Mouse (Mus musculus) heart, embryonic 16.5 days (tissue): Measurements from ENCODE around the gene Metrn. TPM values are rescaled to one million over a fixed set of nuclear protein-coding genes. Genes with fewer than 3 reads are reported as not detected.

Source experiments
- ATAC-seq: fragments of 200-750 bp; cut with Nextera tagmentation; replicated peaks from 2 replicates; pipeline ENCODE4 v1.8.0; 2017; ENCODE audit warnings: moderate number of reproducible peaks; ENCODE audit not compliant: insufficient read depth, low FRiP score; ENCODE audit errors: extremely low read depth
- H3K27ac ChIP-seq: fragments of 300-500 bp; sonication (generic); 2 replicates; pipeline ENCODE4 v1.5.1; 2014; ENCODE audit warnings: mild to moderate bottlenecking, low read length, control low read depth, moderate library complexity
- H3K27me3 ChIP-seq: fragments of 300-500 bp; sonication (generic); 2 replicates; pipeline ENCODE4 v1.6.1; 2014; ENCODE audit warnings: low read length, mixed read lengths; ENCODE audit not compliant: control insufficient read depth, insufficient read depth
- H3K36me3 ChIP-seq: fragments of 300-500 bp; sonication (generic); 2 replicates; pipeline ENCODE4 v1.6.1; 2014; ENCODE audit not compliant: control insufficient read depth, insufficient read depth
- H3K4me1 ChIP-seq: fragments of 300-500 bp; sonication (generic); 2 replicates; pipeline ENCODE4 v1.6.1; 2014; ENCODE audit warnings: low read length, mixed read lengths; ENCODE audit not compliant: control insufficient read depth, insufficient read depth
- H3K4me2 ChIP-seq: fragments of 300-500 bp; sonication (generic); 2 replicates; pipeline ENCODE4 v1.6.1; 2014; ENCODE audit warnings: low read depth, mild to moderate bottlenecking, control low read depth, low read length
- H3K4me3 ChIP-seq: fragments of 300-500 bp; sonication (generic); 2 replicates; pipeline ENCODE4 v1.5.1; 2014; ENCODE audit warnings: mild to moderate bottlenecking, control low read depth, low read length
- H3K9ac ChIP-seq: fragments of 300-500 bp; sonication (generic); 2 replicates; pipeline ENCODE4 v1.6.1; 2014; ENCODE audit warnings: low read length, control low read depth
- H3K9me3 ChIP-seq: fragments of 300-500 bp; sonication (generic); replicated peaks from 2 replicates; pipeline ENCODE4 v1.6.1; 2016; ENCODE audit warnings: low read length; ENCODE audit not compliant: control insufficient read depth
- WGBS: fragments of 180-500 bp; shearing (Covaris S2); extraction: QIAGEN DNeasy Blood & Tissue Kit; methylation state at CpG from one replicate; pipeline ENCODE4 v1.1.7; 2014; 5-methylcytosine and 5-hydroxymethylcytosine counted together
- polyA plus RNA-seq: library from polyadenylated mRNA; unstranded; fragments of >200 nt; fragmentation: Nextera tagmentation; extraction: Ambion mirVana; gene quantifications from 2 replicates; pipeline ENCODE4 v1.2.1, GENCODE M21; 2015

The Metrn gene
- polyA plus RNA-seq, 1 experiment from 2014 or later: 25.6 TPM

DNA sequence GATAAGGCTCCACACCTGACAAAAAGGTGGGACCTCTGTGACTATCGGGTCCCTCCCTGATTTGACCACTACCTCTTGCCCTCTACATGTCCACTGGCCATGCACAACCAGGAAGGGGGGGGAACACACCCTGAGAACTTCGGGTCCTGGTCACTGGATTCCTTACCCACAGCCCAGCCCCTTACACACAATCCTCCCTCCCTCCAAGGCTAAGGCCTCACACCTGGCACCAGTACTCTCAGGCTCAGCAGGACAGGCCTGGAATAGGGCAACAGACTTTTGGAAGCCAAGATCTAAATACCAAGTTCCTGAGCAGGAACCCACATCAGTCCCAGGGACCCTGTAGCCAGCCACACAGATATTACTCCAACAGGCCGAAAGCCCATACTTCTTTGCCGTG, 42.0 kb upstream of the Metrn start:
- Histone ChIP-seq H3K27ac (no peak overlapping the region), H3K4me3 (no peak overlapping the region), H3K4me1 (peaks cover 40% of the 10 kb centered on the region), H3K27me3 (no peaks in the 10 kb centered on the region), H3K9ac (no peak overlapping the region), H3K36me3 (peaks cover 35% of the 10 kb centered on the region), H3K4me2 (no peak overlapping the region), H3K9me3 (no peaks in the 10 kb centered on the region)
- no peak for ATAC-seq
- WGBS: 85% methylated on average over 4 of the region's 4 CpGs

DNA sequence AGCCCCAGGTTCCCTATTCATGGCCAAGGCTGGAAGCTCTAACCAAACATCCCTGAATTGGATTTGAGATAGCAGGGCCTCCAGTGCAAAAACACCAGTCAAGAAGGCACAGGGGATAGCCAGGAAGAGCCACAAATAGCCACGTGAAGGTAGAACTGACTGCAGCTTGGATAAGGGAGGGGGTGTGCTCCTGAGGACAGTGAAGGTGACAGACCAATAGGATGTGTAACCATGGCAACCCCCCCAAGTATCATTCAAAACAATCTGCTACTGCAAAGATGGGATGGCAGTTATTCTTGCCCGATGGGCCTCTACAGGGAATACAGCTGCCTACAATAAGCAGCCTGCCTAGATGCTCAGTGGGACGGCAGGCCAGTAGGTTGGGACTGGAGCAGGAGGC, 40.6 kb upstream of the Metrn start:
- H3K4me1 ChIP-seq: peaks cover 35% of the 10 kb centered on the region
- H3K9ac ChIP-seq: no peak overlapping the region; the same call in 1 of the 2 replicates
- 36% methylated on average over 3 of the region's 3 CpGs for WGBS
- peak overlapping the region; percentile 66 for H3K27ac ChIP-seq
- no peak overlapping the region for H3K4me3 ChIP-seq
- H3K27me3 ChIP-seq: no peaks in the 10 kb centered on the region
- H3K4me2 ChIP-seq: peak overlapping the region; percentile 77; the same call in 1 of the 2 replicates
- ATAC-seq: no peak
- H3K9me3 ChIP-seq: no peaks in the 10 kb centered on the region
- peaks cover 35% of the 10 kb centered on the region for H3K36me3 ChIP-seq

GRCm38 (mm10) chr17:25837076-25837410, 40.1 kb upstream of the Metrn start, which contains the start of gene Rhbdl1:
Gene Rhbdl1, minus strand, starts transcription at chr17:25837295.
- Histone ChIP-seq H3K9ac (peak within 1 kb of the TSS; percentile 77), H3K4me1 (peaks cover 36% of the 10 kb centered on the region), H3K9me3 (no peaks in the 10 kb centered on the region), H3K4me2 (peak within 1 kb of the TSS; percentile 77), H3K27ac (peak within 1 kb of the TSS; percentile 66), H3K36me3 (peaks cover 30% of the 10 kb centered on the region), H3K4me3 (peak within 1 kb of the TSS; percentile 43), H3K27me3 (no peaks in the 10 kb centered on the region)
- WGBS: under 1% methylated on average over 21 of the region's 29 CpGs
- 0 out of 2 replicates have a peak, but pooled peaks have one; percentile 2 for ATAC-seq

GRCm38 (mm10) chr17:25836397-25837075, 39.6 kb upstream of the Metrn start:
- no peaks in the 10 kb centered on the region for H3K9me3 ChIP-seq
- H3K27me3 ChIP-seq: no peaks in the 10 kb centered on the region
- peak overlapping the region; percentile 77 for H3K4me2 ChIP-seq
- 23% methylated on average over 22 of the region's 23 CpGs for WGBS
- peaks cover 41% of the 10 kb centered on the region for H3K4me1 ChIP-seq
- peak overlapping the region; percentile 66 for H3K27ac ChIP-seq
- peak overlapping the region; percentile 43 for H3K4me3 ChIP-seq
- peak overlapping the region; percentile 77 for H3K9ac ChIP-seq
- ATAC-seq: no peak
- peaks cover 28% of the 10 kb centered on the region for H3K36me3 ChIP-seq

GRCm38 (mm10) chr17:25835816-25836215, 38.9 kb upstream of the Metrn start:
- H3K9ac ChIP-seq: peak overlapping the region; percentile 9; the same call in 1 of the 2 replicates
- no peaks in the 10 kb centered on the region for H3K9me3 ChIP-seq
- no peak overlapping the region for H3K4me3 ChIP-seq
- peaks cover 49% of the 10 kb centered on the region for H3K4me1 ChIP-seq
- WGBS: 93% methylated on average over 16 of the region's 16 CpGs
- no peak overlapping the region for H3K27ac ChIP-seq
- H3K4me2 ChIP-seq: no peak overlapping the region
- peaks cover 28% of the 10 kb centered on the region for H3K36me3 ChIP-seq
- H3K27me3 ChIP-seq: no peaks in the 10 kb centered on the region
- ATAC-seq: no peak

GRCm38 (mm10) chr17:25835301-25835700, 38.4 kb upstream of the Metrn start:
- no peak overlapping the region for H3K4me3 ChIP-seq
- no peaks in the 10 kb centered on the region for H3K9me3 ChIP-seq
- no peak for ATAC-seq
- no peak overlapping the region; the same call in 1 of the 2 replicates for H3K9ac ChIP-seq
- peaks cover 27% of the 10 kb centered on the region for H3K36me3 ChIP-seq
- no peaks in the 10 kb centered on the region for H3K27me3 ChIP-seq
- no peak overlapping the region for H3K27ac ChIP-seq
- H3K4me1 ChIP-seq: peaks cover 53% of the 10 kb centered on the region
- no peak overlapping the region for H3K4me2 ChIP-seq
- WGBS: 95% methylated on average over 7 of the region's 7 CpGs

DNA sequence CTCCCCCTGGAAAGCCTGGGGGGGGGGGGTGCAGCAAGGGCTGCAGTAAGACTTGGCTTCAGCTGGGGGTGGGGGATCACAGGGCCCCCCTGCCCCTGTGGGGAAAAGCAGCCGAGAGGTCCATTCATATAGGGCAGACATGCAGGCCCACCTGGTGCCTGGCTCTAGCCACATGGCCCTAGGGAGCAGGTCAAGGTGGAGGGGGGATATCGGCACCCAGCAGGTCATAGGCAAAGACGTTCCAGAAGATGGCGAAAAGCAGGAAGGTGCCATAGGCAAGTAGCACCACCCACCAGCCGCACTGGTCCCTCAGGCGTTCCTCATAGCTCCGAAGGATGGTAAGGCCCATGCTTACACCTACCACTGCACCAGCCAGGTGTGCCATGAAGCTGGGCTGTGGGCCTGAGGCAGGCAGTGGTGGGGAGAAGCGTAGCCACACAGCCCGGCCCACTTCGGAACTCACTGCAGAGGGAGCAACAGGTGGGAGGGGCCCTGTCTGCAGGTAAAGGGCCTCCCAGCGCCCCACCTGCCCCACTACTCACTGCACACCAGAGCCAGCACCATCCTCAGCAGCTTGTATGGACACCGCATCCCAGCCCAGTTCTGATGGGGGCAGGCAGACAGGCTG, 37.8 kb upstream of the Metrn start:
- peak overlapping the region; percentile 93 for H3K9ac ChIP-seq
- peak overlapping the region; percentile 92 for H3K4me2 ChIP-seq
- WGBS: 88% methylated on average over 12 of the region's 12 CpGs
- no peak for ATAC-seq
- peak overlapping the region; percentile 99 for H3K27ac ChIP-seq
- H3K27me3 ChIP-seq: no peaks in the 10 kb centered on the region
- peaks cover 58% of the 10 kb centered on the region for H3K4me1 ChIP-seq
- peaks cover 26% of the 10 kb centered on the region for H3K36me3 ChIP-seq
- H3K9me3 ChIP-seq: no peaks in the 10 kb centered on the region
- peak overlapping the region; percentile 90 for H3K4me3 ChIP-seq

DNA sequence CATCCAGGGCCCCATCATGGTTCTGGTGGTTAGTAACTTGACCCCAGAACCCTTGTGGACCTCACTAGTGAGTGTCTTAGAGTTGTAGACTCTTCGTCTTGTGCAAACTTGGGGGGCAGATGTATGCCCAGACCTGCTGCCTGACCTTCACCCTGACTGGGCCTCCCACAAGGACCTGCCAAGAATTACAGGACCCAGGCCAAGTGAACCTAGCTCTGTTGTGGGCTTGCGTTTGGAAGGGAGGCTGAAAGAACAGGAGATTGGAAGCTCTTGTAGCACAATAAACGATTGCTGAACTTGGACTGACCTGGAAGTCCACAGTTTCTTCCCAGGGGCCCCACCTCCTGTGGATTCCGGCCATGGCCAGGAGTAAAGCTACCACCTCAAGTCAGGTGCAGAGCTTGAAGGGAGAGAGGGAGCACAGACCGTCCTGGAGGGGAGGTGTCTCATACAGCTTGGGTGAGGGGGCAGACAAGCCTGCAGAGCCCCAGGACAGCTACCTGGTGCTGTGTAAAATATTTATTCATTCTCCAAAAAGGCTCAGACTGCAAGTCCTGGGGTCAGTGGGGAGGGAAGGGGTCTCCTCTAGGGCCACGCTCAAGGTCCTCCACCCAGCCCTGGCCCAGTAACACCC, 37.1 kb upstream of the Metrn start:
- Histone ChIP-seq H3K9ac (peak overlapping the region; percentile 93), H3K4me3 (peak overlapping the region; percentile 90), H3K36me3 (peaks cover 19% of the 10 kb centered on the region), H3K4me1 (peaks cover 63% of the 10 kb centered on the region), H3K4me2 (peak overlapping the region; percentile 92), H3K27me3 (no peaks in the 10 kb centered on the region), H3K9me3 (no peaks in the 10 kb centered on the region), H3K27ac (peak overlapping the region; percentile 99)
- WGBS: 18% methylated on average over 6 of the region's 6 CpGs
- no peak for ATAC-seq

GRCm38 (mm10) chr17:25833291-25833663, 36.3 kb upstream of the Metrn start, which contains the start of gene Stub1:
Gene Stub1, minus strand, starts transcription at chr17:25833404.
- H3K27ac ChIP-seq: peak within 1 kb of the TSS; percentile 99
- H3K27me3 ChIP-seq: no peaks in the 10 kb centered on the region
- peak; percentile 76 for ATAC-seq
- H3K9me3 ChIP-seq: no peaks in the 10 kb centered on the region
- peaks cover 67% of the 10 kb centered on the region for H3K4me1 ChIP-seq
- peak within 1 kb of the TSS; percentile 97 for H3K9ac ChIP-seq
- peak within 1 kb of the TSS; percentile 90 for H3K4me3 ChIP-seq
- H3K36me3 ChIP-seq: peaks cover 18% of the 10 kb centered on the region
- WGBS: under 1% methylated on average over 24 of the region's 24 CpGs
- H3K4me2 ChIP-seq: peak within 1 kb of the TSS; percentile 98
